In the genomic region with DNA sequence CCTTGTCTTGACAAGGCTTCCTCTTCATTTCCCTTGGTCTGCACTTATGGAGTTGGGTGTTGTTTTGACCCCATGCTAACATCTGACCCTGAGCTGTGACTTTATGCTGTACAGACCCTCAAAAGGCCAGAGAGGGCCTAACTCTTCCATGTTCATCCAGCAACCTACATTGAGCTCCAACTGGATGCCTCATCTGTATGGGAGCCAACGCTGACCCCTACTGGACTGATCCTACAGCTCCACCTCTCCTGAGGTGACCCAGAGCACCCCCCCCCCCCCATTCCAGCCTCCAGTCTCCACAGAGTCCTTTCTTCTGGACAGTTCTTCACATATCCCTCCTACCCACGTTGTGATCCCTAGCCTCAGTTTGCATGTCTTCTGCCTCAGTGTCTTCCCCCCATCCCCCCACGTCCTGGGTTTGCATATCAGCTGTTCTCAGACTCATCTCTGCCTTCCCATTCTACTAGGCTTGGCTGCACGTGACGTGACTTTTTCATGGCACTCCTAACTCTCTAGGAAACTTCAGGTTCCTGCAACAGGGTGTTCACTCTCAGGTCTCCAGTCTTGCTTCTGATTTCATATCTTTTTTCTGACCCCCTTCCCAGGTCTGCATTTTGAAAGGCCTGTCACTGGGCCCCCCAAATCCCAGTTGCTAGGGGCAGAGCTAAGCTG, we compare ENCODE assay signal across 12 mouse cellular contexts. TPM values are rescaled to one million over a fixed set of nuclear protein-coding genes. Genes with fewer than 3 reads are reported as not detected.
DNase-seq lines count a peak whose midpoint lies in the region; ATAC-seq and TF ChIP-seq lines count a peak whose summit lies in the region.
"Had no signal": no experiment of that assay in that cellular context is flagged by ENCODE, and none has a peak within 500 bp of the region (broad histone marks: within the 10 kb centered on the region; RNA-seq: fewer than 3 reads in every experiment).

No protein-coding gene starts in this region.

- peak; percentile 46 for TF ChIP-seq RAD21 in MEL (IDR thresholded peaks at IDR 0.05; ENCODE audit: low read depth, low read length)

- no peak overlapping the region for H3K27ac ChIP-seq in gastrocnemius, adult 2 months
- H3K27ac ChIP-seq in liver, postnatal 0 days (ENCODE audit: low read depth): no peak overlapping the region
- no peak overlapping the region for H3K27ac ChIP-seq in liver, embryonic 11.5 days (ENCODE audit: low read depth, low read length)
- H3K27ac ChIP-seq in MEL (ENCODE audit: control insufficient read depth, low read depth, low read length): no peak overlapping the region
- H3K27ac ChIP-seq in embryonic fibroblast, embryonic 13.5 days (ENCODE audit: insufficient read depth, low read length): no peak overlapping the region
- H3K27ac ChIP-seq: midbrain, embryonic 10.5 days had no signal

- peaks cover 13% of the 10 kb centered on the region; the same call in 1 of the 2 replicates for H3K4me1 ChIP-seq in liver, postnatal 0 days (ENCODE audit: insufficient read depth)
- peaks cover 9% of the 10 kb centered on the region for H3K4me1 ChIP-seq in liver, embryonic 11.5 days (replicated peaks; ENCODE audit: control insufficient read depth, insufficient read depth, low read length)
- H3K4me1 ChIP-seq in MEL (ENCODE audit: control insufficient read depth in 1 of 2, insufficient read depth in 2 of 2, low read length in 2 of 2): peaks cover 0 to 5% of the 10 kb centered on the region in 2 experiments; a peak in 1 of 4 replicates
- H3K4me1 ChIP-seq in embryonic fibroblast, embryonic 13.5 days (ENCODE audit: control insufficient read depth, insufficient read depth, low read length): peaks cover 7% of the 10 kb centered on the region; the same call in 1 of the 2 replicates

- intact Hi-C loops in gastrocnemius, adult 2 months (cut with DNase I): no loop called here

- ATAC-seq in liver, postnatal 0 days: no peak
- no peak for ATAC-seq in liver, embryonic 11.5 days (replicated peaks; ENCODE audit: low FRiP score)

- H3K9me3 ChIP-seq in liver, postnatal 0 days (ENCODE audit: low read length): no peaks in the 10 kb centered on the region
- no peaks in the 10 kb centered on the region for H3K9me3 ChIP-seq in liver, embryonic 11.5 days (ENCODE audit: control insufficient read depth, low read length)
- H3K9me3 ChIP-seq in MEL (replicated peaks; ENCODE audit: insufficient read depth, low read length): no peaks in the 10 kb centered on the region
- H3K9me3 ChIP-seq: midbrain, embryonic 10.5 days had no signal

- 63% methylated on average over 5 of the region's 5 CpGs for WGBS in liver, postnatal 0 days (ENCODE audit: insufficient replicate concordance)
- WGBS in liver, embryonic 11.5 days: 37% methylated on average over 5 of the region's 5 CpGs

- H3K4me2 ChIP-seq in liver, postnatal 0 days (ENCODE audit: low read depth, low read length): no peak overlapping the region
- no peak overlapping the region for H3K4me2 ChIP-seq in liver, embryonic 11.5 days

- no peak overlapping the region for H3K9ac ChIP-seq in liver, postnatal 0 days (replicated peaks)
- H3K9ac ChIP-seq in liver, embryonic 11.5 days (ENCODE audit: low read depth, low read length): no peak overlapping the region
- no peak overlapping the region for H3K9ac ChIP-seq in MEL (ENCODE audit: control insufficient read depth, low read depth, low read length, poor library complexity, severe bottlenecking)

- no peaks in the 10 kb centered on the region for H3K79me2 ChIP-seq in MEL (ENCODE audit: control insufficient read depth, insufficient read depth, low read length, poor library complexity)

- H3K4me3 ChIP-seq in gastrocnemius, adult 2 months: no peak overlapping the region
- H3K4me3 ChIP-seq in liver, postnatal 0 days (ENCODE audit: low read depth, low read length): no peak overlapping the region
- H3K4me3 ChIP-seq in liver, embryonic 11.5 days (ENCODE audit: low read depth, low read length): no peak overlapping the region
- no peak overlapping the region for H3K4me3 ChIP-seq in MEL (ENCODE audit: control insufficient read depth in 1 of 2, insufficient read depth in 1 of 2, low read depth in 2 of 2, low read length in 2 of 2)
- no peak overlapping the region for H3K4me3 ChIP-seq in embryonic fibroblast, embryonic 13.5 days (ENCODE audit: insufficient read depth, low read length)
- H3K4me3 ChIP-seq: midbrain, embryonic 10.5 days had no signal

- no peak for TF ChIP-seq EP300 in liver, postnatal 0 days (IDR thresholded peaks at IDR 0.05; ENCODE audit: low read depth)
- TF ChIP-seq EP300 in MEL (IDR thresholded peaks at IDR 0.05; ENCODE audit: low read depth in 1 of 2, low read length in 2 of 2): no peak

- no peak for DNase-seq in gastrocnemius, adult 2 months
- no peak for DNase-seq in gastrocnemius, postnatal 10 days
- DNase-seq in liver, postnatal 0 days: peak; percentile 36
- no peak for DNase-seq in liver, embryonic 11.5 days (ENCODE audit: low spot score)
- DNase-seq in MEL (ENCODE audit: low read depth, low spot score): peak; percentile 44
- no peak for DNase-seq in T-cell, adult 2 months (ENCODE audit: low spot score)
- no peak for DNase-seq in testis, postnatal 10 days (ENCODE audit: low spot score)
- DNase-seq: cerebellum, adult 9-10 months had no signal

- H3K36me3 ChIP-seq in liver, postnatal 0 days (replicated peaks; ENCODE audit: insufficient read depth, low read length): no peaks in the 10 kb centered on the region
- no peaks in the 10 kb centered on the region for H3K36me3 ChIP-seq in liver, embryonic 11.5 days (ENCODE audit: control insufficient read depth, insufficient read depth, low read length)
- no peaks in the 10 kb centered on the region for H3K36me3 ChIP-seq in MEL (ENCODE audit: control insufficient read depth in 1 of 2, insufficient read depth in 2 of 2, low read length in 2 of 2)
- H3K36me3 ChIP-seq: midbrain, embryonic 10.5 days had no signal

- TF ChIP-seq POLR2A in MEL (IDR thresholded peaks at IDR 0.05; ENCODE audit: control insufficient read depth in 1 of 2, insufficient read depth in 1 of 2, low read depth in 1 of 2, low read length in 2 of 2, poor library complexity in 1 of 2): no peak
- TF ChIP-seq POLR2A in embryonic fibroblast, embryonic 13.5 days (IDR thresholded peaks at IDR 0.05; ENCODE audit: low read depth, low read length): no peak

- H3K27me3 ChIP-seq in liver, postnatal 0 days (ENCODE audit: insufficient read depth, low read length): peaks cover 6% of the 10 kb centered on the region; the same call in 1 of the 2 replicates
- H3K27me3 ChIP-seq in liver, embryonic 11.5 days (replicated peaks; ENCODE audit: control insufficient read depth, insufficient read depth, low read length): peaks cover 11% of the 10 kb centered on the region
- H3K27me3 ChIP-seq in MEL (ENCODE audit: control insufficient read depth in 1 of 2, insufficient read depth in 2 of 2, low read length in 2 of 2): no peaks in the 10 kb centered on the region; a peak in 3 of 4 replicates

- TF ChIP-seq CTCF in gastrocnemius, adult 2 months (IDR thresholded peaks at IDR 0.05): peak; percentile 26; the same call in 1 of the 2 replicates
- TF ChIP-seq CTCF in liver, postnatal 0 days (IDR thresholded peaks at IDR 0.05; ENCODE audit: low read depth): peak; percentile 54
- TF ChIP-seq CTCF in MEL (IDR thresholded peaks at IDR 0.05 in 2 of 3, conservative IDR thresholded peaks at IDR 0.05 in 1 of 3; ENCODE audit: control insufficient read depth in 1 of 3, insufficient read depth in 1 of 3, low read depth in 2 of 3, low read length in 3 of 3, poor library complexity in 1 of 3, severe bottlenecking in 1 of 3): peak; percentile 45 to 69 (median 60)
- TF ChIP-seq CTCF in embryonic fibroblast, embryonic 13.5 days (IDR thresholded peaks at IDR 0.05; ENCODE audit: borderline replicate concordance, insufficient read depth, low read length): peak; percentile 53; the same call in 1 of the 2 replicates

RNA-seq across cellular contexts. Expression of a gene that starts 18.6 kb away (rescaled TPM):
- total RNA-seq in gastrocnemius, adult 2 months (2021): not detected
- not detected for total RNA-seq in gastrocnemius, postnatal 10 days (2021)
- not detected in 2 replicates for polyA plus RNA-seq in liver, postnatal 0 days (2015; fragmentation: Nextera tagmentation; extraction: Ambion mirVana)
- polyA plus RNA-seq in liver, embryonic 11.5 days (2014; fragmentation: Nextera tagmentation; extraction: Ambion mirVana): not detected in 2 replicates
- not detected in 2 replicates for total RNA-seq in MEL (2012; rRNA removed)
- polyA plus RNA-seq in MEL (2012; ENCODE audit: insufficient read depth in 1 of 2, insufficient read length in 2 of 2, low read depth in 1 of 2, low replicate concordance in 2 of 2, missing spikeins in 1 of 2): not detected
- polyA plus RNA-seq in embryonic fibroblast, embryonic 13.5 days (2011; ENCODE audit: insufficient read length, low read depth, missing spikeins): not detected in 2 replicates
- total RNA-seq: hematopoietic stem cell, adult 5-6 weeks; left cerebral cortex, postnatal 25 days had no signal
- polyA plus RNA-seq: midbrain, embryonic 10.5 days had no signal

RNA-seq across cellular contexts. Expression of a gene that starts 32.4 kb away (rescaled TPM):
- 1 to 10 TPM in 1 of 2 experiments, under 1 TPM in 1; 0.99 to 1.3 TPM for total RNA-seq in gastrocnemius, adult 2 months (2021)
- total RNA-seq in gastrocnemius, postnatal 10 days (2021): 10 to 100 TPM in 1 of 2 experiments, 1 to 10 TPM in 1; 4.1 to 11.8 TPM
- 5.2 and 5.3 TPM in 2 replicates for polyA plus RNA-seq in liver, postnatal 0 days (2015; fragmentation: Nextera tagmentation; extraction: Ambion mirVana)
- 11.0 and 11.7 TPM in 2 replicates for polyA plus RNA-seq in liver, embryonic 11.5 days (2014; fragmentation: Nextera tagmentation; extraction: Ambion mirVana)
- total RNA-seq in MEL (2012; rRNA removed): 0.15 and 0.33 TPM in 2 replicates
- polyA plus RNA-seq in MEL (2012; ENCODE audit: insufficient read depth in 1 of 2, insufficient read length in 2 of 2, low read depth in 1 of 2, low replicate concordance in 2 of 2, missing spikeins in 1 of 2): under 1 TPM in 1 of 2 experiments, not detected in 1; 0.77 TPM
- 9.0 and 13.3 TPM in 2 replicates for polyA plus RNA-seq in embryonic fibroblast, embryonic 13.5 days (2011; ENCODE audit: insufficient read length, low read depth, missing spikeins)
- total RNA-seq: hematopoietic stem cell, adult 5-6 weeks had no signal

RNA-seq across cellular contexts. Expression of a gene that starts 34.4 kb away (rescaled TPM):
- not detected for total RNA-seq in gastrocnemius, adult 2 months (2021)
- not detected for total RNA-seq in gastrocnemius, postnatal 10 days (2021)
- polyA plus RNA-seq in liver, postnatal 0 days (2015; fragmentation: Nextera tagmentation; extraction: Ambion mirVana): not detected in 2 replicates
- polyA plus RNA-seq in liver, embryonic 11.5 days (2014; fragmentation: Nextera tagmentation; extraction: Ambion mirVana): not detected in 2 replicates
- not detected in 2 replicates for total RNA-seq in MEL (2012; rRNA removed)
- not detected for polyA plus RNA-seq in MEL (2012; ENCODE audit: insufficient read depth in 1 of 2, insufficient read length in 2 of 2, low read depth in 1 of 2, low replicate concordance in 2 of 2, missing spikeins in 1 of 2)
- not detected in 2 replicates for polyA plus RNA-seq in embryonic fibroblast, embryonic 13.5 days (2011; ENCODE audit: insufficient read length, low read depth, missing spikeins)
- total RNA-seq: hematopoietic stem cell, adult 5-6 weeks; left cerebral cortex, postnatal 25 days had no signal
- polyA plus RNA-seq: midbrain, embryonic 10.5 days had no signal

RNA-seq across cellular contexts. Expression of a gene that starts 37.7 kb away (rescaled TPM):
- total RNA-seq in gastrocnemius, adult 2 months (2021): 1,000 to 10,000 TPM in 1 of 2 experiments, 100 to 1,000 TPM in 1; 528 to 1,790 TPM
- total RNA-seq in gastrocnemius, postnatal 10 days (2021): 100 to 1,000 TPM; 260 to 321 TPM
- polyA plus RNA-seq in liver, postnatal 0 days (2015; fragmentation: Nextera tagmentation; extraction: Ambion mirVana): 0.52 and 2.0 TPM in 2 replicates
- polyA plus RNA-seq in liver, embryonic 11.5 days (2014; fragmentation: Nextera tagmentation; extraction: Ambion mirVana): 2.1 and 6.8 TPM in 2 replicates
- not detected in 2 replicates for total RNA-seq in MEL (2012; rRNA removed)
- polyA plus RNA-seq in MEL (2012; ENCODE audit: insufficient read depth in 1 of 2, insufficient read length in 2 of 2, low read depth in 1 of 2, low replicate concordance in 2 of 2, missing spikeins in 1 of 2): not detected
- polyA plus RNA-seq in embryonic fibroblast, embryonic 13.5 days (2011; ENCODE audit: insufficient read length, low read depth, missing spikeins): not detected in 2 replicates
- total RNA-seq: hematopoietic stem cell, adult 5-6 weeks; left cerebral cortex, postnatal 25 days had no signal

RNA-seq across cellular contexts. Expression of a gene that starts 47.1 kb away (rescaled TPM):
- total RNA-seq in gastrocnemius, adult 2 months (2021): not detected
- total RNA-seq in gastrocnemius, postnatal 10 days (2021): not detected
- not detected in 2 replicates for polyA plus RNA-seq in liver, postnatal 0 days (2015; fragmentation: Nextera tagmentation; extraction: Ambion mirVana)
- polyA plus RNA-seq in liver, embryonic 11.5 days (2014; fragmentation: Nextera tagmentation; extraction: Ambion mirVana): not detected in 2 replicates
- not detected in 2 replicates for total RNA-seq in MEL (2012; rRNA removed)
- polyA plus RNA-seq in MEL (2012; ENCODE audit: insufficient read depth in 1 of 2, insufficient read length in 2 of 2, low read depth in 1 of 2, low replicate concordance in 2 of 2, missing spikeins in 1 of 2): not detected
- polyA plus RNA-seq in embryonic fibroblast, embryonic 13.5 days (2011; ENCODE audit: insufficient read length, low read depth, missing spikeins): not detected in 2 replicates
- total RNA-seq: hematopoietic stem cell, adult 5-6 weeks had no signal
- polyA plus RNA-seq: midbrain, embryonic 10.5 days had no signal

Comparison
In these comparisons a context has a peak if more than half of its experiments do, and no peak if none do; other contexts are left out.
1. DNase-seq: peak in liver, postnatal 0 days (single experiment) and MEL (single experiment); none in gastrocnemius, adult 2 months (single experiment), gastrocnemius, postnatal 10 days (single experiment), liver, embryonic 11.5 days (single experiment), T-cell, adult 2 months (single experiment) and testis, postnatal 10 days (single experiment).
2. Peak in every context shown above with its lines, with median percentiles within 50 percentile points of each other: CTCF ChIP-seq.